Mouse (Mus musculus) gastrocnemius, adult 2 months (tissue): Measurements from ENCODE around the gene Pitpnm1. TPM values are rescaled to one million over a fixed set of nuclear protein-coding genes. Genes with fewer than 3 reads are reported as not detected.

Experiments
- DNase-seq: peaks from one replicate; pipeline ENCODE4 v3.0.0; 2022
- H3K27ac ChIP-seq: fragments of 200-600 bp; 2 replicates; pipeline ENCODE4 v1.8.1; 2022; ENCODE audit warnings: mild to moderate bottlenecking
- H3K4me3 ChIP-seq: fragments of 200-600 bp; 2 replicates; pipeline ENCODE4 v1.8.1; 2022; ENCODE audit warnings: mild to moderate bottlenecking, moderate library complexity
- CTCF ChIP-seq: fragments of 200-600 bp; IDR thresholded peaks from 2 replicates; pipeline ENCODE4 v1.8.1; 2022; ENCODE audit warnings: antibody characterized with exemption, mild to moderate bottlenecking, moderate library complexity
- intact Hi-C: fragments of 180-260 bp; cut with DNase I; formaldehyde crosslinking; loops from one replicate; pipeline ENCODE4 v1.15.1; 2025
- total RNA-seq, 2 experiments: library from RNA; stranded (reverse); gene quantifications; 2 replicates each; pipeline ENCODE4 v1.2.3; 2021

Pitpnm1 gene
- total RNA-seq, 2 experiments from 2014 or later = 2.3 to 2.5 TPM

DNA sequence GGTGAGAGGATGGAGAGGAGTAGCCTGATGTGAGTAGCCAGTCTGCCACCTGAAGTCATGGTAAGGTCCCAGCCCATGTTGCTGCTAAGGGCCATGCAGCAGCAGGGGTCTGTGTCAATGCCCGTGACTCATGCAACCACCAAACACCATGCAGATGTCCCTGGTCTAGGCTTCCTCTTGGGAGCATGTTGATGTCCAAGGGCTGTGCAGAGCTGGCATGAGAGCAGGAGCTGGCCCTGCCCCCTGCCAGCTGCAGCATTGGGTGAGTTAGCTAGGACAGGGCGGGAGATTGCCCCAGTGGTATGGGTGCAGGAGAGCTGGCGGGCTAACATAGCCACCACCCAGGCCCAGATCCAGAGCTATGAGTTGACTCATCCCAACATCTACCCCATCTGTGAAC lies 9.4 kb upstream of the Pitpnm1 start:
- no peak overlapping the region for H3K4me3 ChIP-seq
- intact Hi-C loops = no loop called here
- DNase-seq = no peak
- no peak for TF ChIP-seq CTCF
- H3K27ac ChIP-seq = no peak overlapping the region

- DNase-seq = no peak
- intact Hi-C loops = no loop called here
- Histone ChIP-seq H3K4me3 (no peak overlapping the region), H3K27ac (no peak overlapping the region)
- TF ChIP-seq CTCF = no peak
Measured at GRCm38 (mm10) chr19:4091383-4091782, 8.4 kb upstream of the Pitpnm1 start.

- H3K4me3 ChIP-seq = no peak overlapping the region
- no peak for TF ChIP-seq CTCF
- intact Hi-C loops = no loop called here
Measured at GRCm38 (mm10) chr19:4092750-4093149, 7.0 kb upstream of the Pitpnm1 start.

GRCm38 (mm10) chr19:4093772-4094171 lies 6.0 kb upstream of the Pitpnm1 start:
- TF ChIP-seq CTCF = no peak
- H3K27ac ChIP-seq = no peak overlapping the region
- no peak for DNase-seq
- H3K4me3 ChIP-seq = no peak overlapping the region
- intact Hi-C loops = no loop called here

More at GRCm38 (mm10) chr19:4092750-4093149, 7.0 kb upstream of the Pitpnm1 start:
- no peak for DNase-seq
- no peak overlapping the region for H3K27ac ChIP-seq

DNA sequence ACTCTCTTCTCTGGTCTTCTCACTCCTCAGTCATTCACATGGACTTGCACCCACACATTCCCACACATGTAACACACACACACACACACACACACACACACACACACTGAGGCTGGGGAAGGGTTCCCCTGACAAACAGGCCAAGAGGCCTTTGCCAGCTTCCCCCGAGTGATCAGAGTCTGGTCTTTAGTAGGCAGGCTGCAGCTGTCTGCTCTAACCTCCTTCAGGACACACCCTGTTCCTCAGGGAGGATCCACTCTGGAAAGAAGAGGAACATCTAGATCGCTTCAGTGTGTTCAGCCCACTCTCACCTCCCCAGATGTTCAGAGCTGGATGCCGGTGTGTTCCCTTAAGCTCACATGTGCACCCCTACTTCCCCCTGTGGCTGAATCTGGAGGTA lies 5.5 kb upstream of the Pitpnm1 start:
- TF ChIP-seq CTCF = no peak
- intact Hi-C loops = no loop called here
- Histone ChIP-seq H3K4me3 (no peak overlapping the region), H3K27ac (no peak overlapping the region)
- DNase-seq = no peak

GRCm38 (mm10) chr19:4094774-4095303 lies 5.0 kb upstream of the Pitpnm1 start:
- TF ChIP-seq CTCF = no peak
- no peak overlapping the region for H3K27ac ChIP-seq
- DNase-seq = no peak
- H3K4me3 ChIP-seq = no peak overlapping the region
- intact Hi-C loops = loop anchor here (5.0 kb wide), 1 partner anchor 78 kb away; no protein-coding TSS in a partner anchor

DNA sequence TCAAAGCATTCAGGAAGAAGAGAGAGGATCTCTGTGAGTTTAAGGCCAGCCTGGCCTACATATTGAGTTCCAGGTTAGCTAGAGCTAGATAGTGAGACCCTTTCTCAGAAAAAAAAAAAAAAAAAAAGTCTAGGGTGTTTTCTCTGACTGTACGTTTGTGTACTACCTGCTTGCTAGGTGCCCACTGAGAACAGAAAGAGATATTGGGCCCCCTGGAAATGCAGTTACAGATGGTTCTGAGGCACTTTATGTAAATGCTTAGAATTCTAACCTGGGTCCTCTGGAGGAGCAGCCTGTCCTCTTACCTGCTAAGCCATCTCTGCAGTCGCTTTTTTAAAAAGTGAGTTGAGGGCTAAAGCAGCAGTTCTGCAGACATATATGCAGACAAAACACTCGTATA lies 4.0 kb upstream of the Pitpnm1 start:
- DNase-seq = no peak
- intact Hi-C loops = loop anchor here (5.0 kb wide), 1 partner anchor 79 kb away; no protein-coding TSS in a partner anchor
- no peak overlapping the region for H3K4me3 ChIP-seq
- TF ChIP-seq CTCF = no peak
- H3K27ac ChIP-seq = no peak overlapping the region

DNA sequence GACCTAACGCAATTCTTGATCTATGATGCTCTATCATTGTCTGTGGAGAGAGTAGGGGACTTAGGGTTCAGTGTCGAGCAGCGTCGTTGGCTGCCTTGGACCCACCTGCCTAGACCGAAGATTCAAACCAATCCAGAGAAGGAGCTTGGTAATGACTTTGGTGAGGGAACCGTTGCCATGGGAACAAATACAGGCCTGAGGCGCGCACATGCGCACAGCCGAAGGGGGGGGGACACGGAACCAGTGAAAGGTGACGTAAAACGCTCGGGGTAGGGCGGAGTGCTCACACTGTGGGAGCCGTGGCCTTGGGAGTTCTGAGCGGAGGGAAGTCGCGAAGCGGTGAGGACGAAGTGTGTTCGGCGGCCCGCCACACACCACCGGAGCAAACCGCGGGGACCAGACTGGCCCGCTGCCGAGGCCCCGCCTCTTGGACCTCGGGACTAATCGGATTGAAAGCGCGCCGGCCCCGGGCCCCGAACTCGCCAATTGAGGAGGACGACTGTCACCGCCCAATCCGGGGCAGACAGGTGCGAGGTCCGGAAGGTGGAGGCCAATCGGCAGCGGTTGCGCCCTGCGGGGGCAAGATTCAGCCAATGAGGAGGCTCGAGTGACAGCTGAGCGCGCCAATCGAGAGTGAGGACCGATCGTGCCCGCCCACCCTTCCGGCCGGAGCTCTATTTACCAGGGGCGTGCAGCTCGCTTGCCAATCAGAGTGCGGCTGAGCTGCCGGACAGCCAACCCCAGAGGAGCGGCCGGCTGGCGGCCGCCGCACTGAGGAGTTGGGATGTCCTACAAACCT lies 3.0 kb upstream of the Pitpnm1 start, which contains the start of gene Cdk2ap2:
TSS of gene Cdk2ap2 (plus strand) at position 541 of the 799 bp plus-strand sequence.
- peak within 1 kb of the TSS; percentile 79 for H3K4me3 ChIP-seq
- intact Hi-C loops = loop anchor here (5.0 kb wide), 1 partner anchor 80 kb away; no protein-coding TSS in a partner anchor

GRCm38 (mm10) chr19:4097441-4097825 lies 2.4 kb upstream of the Pitpnm1 start:
- H3K4me3 ChIP-seq = peak overlapping the region; percentile 79
- peak overlapping the region; percentile 95 for H3K27ac ChIP-seq
- intact Hi-C loops = loop anchor here (5.0 kb wide), 1 partner anchor 80 kb away; no protein-coding TSS in a partner anchor
- DNase-seq = no peak
- TF ChIP-seq CTCF = no peak

More for the DNA sequence above, 3.0 kb upstream of the Pitpnm1 start, which contains the start of gene Cdk2ap2:
- peak; percentile 100 for DNase-seq
- TF ChIP-seq CTCF = no peak
- peak within 1 kb of the TSS; percentile 95 for H3K27ac ChIP-seq

DNA sequence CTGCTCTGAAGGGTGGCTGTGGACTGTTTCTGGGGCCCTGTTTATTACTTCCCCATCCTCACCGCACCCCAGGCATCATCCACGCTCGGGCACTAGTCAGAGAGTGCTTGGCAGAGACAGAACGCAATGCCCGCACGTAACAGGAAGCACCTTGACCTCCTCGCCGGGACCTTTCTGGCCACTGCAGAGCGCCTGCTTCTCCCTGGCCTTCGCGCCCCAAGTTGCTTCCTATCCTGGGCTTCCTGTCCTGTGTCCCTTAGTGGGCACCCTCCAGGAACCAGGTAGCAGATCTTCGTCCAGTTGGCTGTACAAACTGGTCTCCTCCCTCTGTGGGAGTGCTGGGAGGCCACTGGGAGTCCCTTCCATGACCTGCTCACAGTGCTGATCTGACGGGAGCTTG lies 1.4 kb upstream of the Pitpnm1 start:
- intact Hi-C loops = loop anchor here (2.0 to 5.0 kb wide), 3 partner anchors 22 to 130 kb away; no protein-coding TSS in a partner anchor
- no peak for TF ChIP-seq CTCF
- peak overlapping the region; percentile 82 for H3K27ac ChIP-seq
- peak overlapping the region; percentile 79 for H3K4me3 ChIP-seq
- DNase-seq = no peak

DNA sequence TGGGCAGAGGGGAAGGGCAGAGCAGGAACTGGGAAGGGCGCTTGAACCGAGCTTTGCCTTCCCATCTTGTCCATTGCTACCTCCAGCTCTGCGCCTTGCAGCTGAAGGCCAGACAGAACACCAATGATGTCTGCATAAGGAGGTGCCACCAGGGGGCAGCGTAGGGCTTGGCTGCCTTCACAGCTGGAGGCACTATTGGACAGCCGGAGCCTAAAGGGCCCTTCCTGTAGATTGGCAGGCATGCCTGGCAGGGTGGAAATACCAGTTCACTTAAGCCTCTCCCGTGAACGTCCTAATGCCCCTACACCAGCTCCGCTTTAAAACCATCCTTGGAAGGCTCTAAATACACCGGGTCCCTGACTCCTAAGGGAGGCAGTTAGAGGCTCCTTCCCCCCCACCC lies 742 bp upstream of the Pitpnm1 start:
- intact Hi-C loops = loop anchor here (2.0 to 5.0 kb wide), 3 partner anchors 22 to 130 kb away; no protein-coding TSS in a partner anchor
- TF ChIP-seq CTCF = no peak; the same call in none of the 2 replicates
- Histone ChIP-seq H3K27ac (peak overlapping the region; percentile 82), H3K4me3 (peak overlapping the region; percentile 79)
- peak; percentile 95 for DNase-seq

- no peak for DNase-seq
- no peak for TF ChIP-seq CTCF
- intact Hi-C loops = no loop called here
- Histone ChIP-seq H3K27ac (peak overlapping the region; percentile 82; the same call in 1 of the 2 replicates), H3K4me3 (peak overlapping the region; percentile 79)
Measured at GRCm38 (mm10) chr19:4100718-4101261, 992 bp downstream of the Pitpnm1 start.

GRCm38 (mm10) chr19:4101466-4101865 lies 1.7 kb downstream of the Pitpnm1 start:
- TF ChIP-seq CTCF = no peak
- intact Hi-C loops = no loop called here
- peak; percentile 6 for DNase-seq
- H3K27ac ChIP-seq = no peak overlapping the region
- no peak overlapping the region for H3K4me3 ChIP-seq
